Mouse (Mus musculus): ENCODE measurements around the gene Rasal2. TPM values are rescaled to one million over a fixed set of nuclear protein-coding genes. Genes with fewer than 3 reads are reported as not detected.

The Rasal2 gene
- polyA plus RNA-seq, 1 experiment from 2014 or later, result 45.5 TPM

- Histone ChIP-seq H3K27me3 (ENCODE audit: control insufficient read depth, insufficient read depth, low read length) (no peaks in the 10 kb centered on the region), H3K36me3 (replicated peaks; ENCODE audit: control insufficient read depth, insufficient read depth) (peaks cover 13% of the 10 kb centered on the region; the same call in 1 of the 2 replicates), H3K9me3 (ENCODE audit: control insufficient read depth, low read length) (no peaks in the 10 kb centered on the region), H3K4me3 (replicated peaks; ENCODE audit: low read length) (no peak overlapping the region), H3K4me2 (replicated peaks) (no peak overlapping the region), H3K27ac (no peak overlapping the region), H3K4me1 (replicated peaks; ENCODE audit: control insufficient read depth, insufficient read depth, low read length) (no peaks in the 10 kb centered on the region), H3K9ac (no peak overlapping the region)
- WGBS, result 89% methylated on average over 8 of the region's 8 CpGs
- DNase-seq (ENCODE audit: low spot score) (no peak), ATAC-seq (ENCODE audit: low FRiP score) (no peak)
Measured at GRCm38 (mm10) chr1:157169292-157169691, 243.1 kb downstream of the Rasal2 start.

GRCm38 (mm10) chr1:157168891-157169290 is 243.5 kb downstream of the Rasal2 start:
- Histone ChIP-seq H3K27ac (no peak overlapping the region), H3K36me3 (replicated peaks; ENCODE audit: control insufficient read depth, insufficient read depth) (peaks cover 12% of the 10 kb centered on the region), H3K4me1 (replicated peaks; ENCODE audit: control insufficient read depth, insufficient read depth, low read length) (no peaks in the 10 kb centered on the region), H3K9me3 (ENCODE audit: control insufficient read depth, low read length) (no peaks in the 10 kb centered on the region), H3K4me2 (replicated peaks) (no peak overlapping the region), H3K27me3 (ENCODE audit: control insufficient read depth, insufficient read depth, low read length) (no peaks in the 10 kb centered on the region), H3K4me3 (replicated peaks; ENCODE audit: low read length) (no peak overlapping the region), H3K9ac (no peak overlapping the region)
- no peak for ATAC-seq (ENCODE audit: low FRiP score)
- WGBS, result 94% methylated on average over 7 of the region's 7 CpGs
- no peak for DNase-seq (ENCODE audit: low spot score)

- H3K4me2 ChIP-seq (replicated peaks), result no peak overlapping the region
- no peaks in the 10 kb centered on the region for H3K4me1 ChIP-seq (replicated peaks; ENCODE audit: control insufficient read depth, insufficient read depth, low read length)
- no peak overlapping the region for H3K27ac ChIP-seq
- ATAC-seq (ENCODE audit: low FRiP score) (no peak), DNase-seq (ENCODE audit: low spot score) (no peak)
- H3K36me3 ChIP-seq (replicated peaks; ENCODE audit: control insufficient read depth, insufficient read depth), result peaks cover 44% of the 10 kb centered on the region
- no peak overlapping the region for H3K9ac ChIP-seq
- no peak overlapping the region for H3K4me3 ChIP-seq (replicated peaks; ENCODE audit: low read length)
- no peaks in the 10 kb centered on the region for H3K27me3 ChIP-seq (ENCODE audit: control insufficient read depth, insufficient read depth, low read length)
- no peaks in the 10 kb centered on the region for H3K9me3 ChIP-seq (ENCODE audit: control insufficient read depth, low read length)
Measured at GRCm38 (mm10) chr1:157153781-157154180, 258.6 kb downstream of the Rasal2 start.

GRCm38 (mm10) chr1:157150107-157150506 is 262.3 kb downstream of the Rasal2 start:
- Histone ChIP-seq H3K4me3 (replicated peaks; ENCODE audit: low read length) (no peak overlapping the region), H3K27ac (no peak overlapping the region), H3K9ac (no peak overlapping the region), H3K4me2 (replicated peaks) (no peak overlapping the region), H3K9me3 (ENCODE audit: control insufficient read depth, low read length) (no peaks in the 10 kb centered on the region), H3K27me3 (ENCODE audit: control insufficient read depth, insufficient read depth, low read length) (no peaks in the 10 kb centered on the region), H3K4me1 (replicated peaks; ENCODE audit: control insufficient read depth, insufficient read depth, low read length) (no peaks in the 10 kb centered on the region), H3K36me3 (replicated peaks; ENCODE audit: control insufficient read depth, insufficient read depth) (peaks cover 42% of the 10 kb centered on the region)
- WGBS, result 91% methylated on average over 1 of the region's 1 CpGs
- ATAC-seq (ENCODE audit: low FRiP score), result no peak
- no peak for DNase-seq (ENCODE audit: low spot score)

- WGBS, result 94% methylated on average over 3 of the region's 3 CpGs
- no peak for ATAC-seq (ENCODE audit: low FRiP score)
- no peaks in the 10 kb centered on the region for H3K27me3 ChIP-seq (ENCODE audit: control insufficient read depth, insufficient read depth, low read length)
- no peak overlapping the region for H3K4me2 ChIP-seq (replicated peaks)
- 0 out of 2 replicates have a peak, but pooled peaks cover 4% of the 10 kb centered on the region for H3K4me1 ChIP-seq (replicated peaks; ENCODE audit: control insufficient read depth, insufficient read depth, low read length)
- H3K36me3 ChIP-seq (replicated peaks; ENCODE audit: control insufficient read depth, insufficient read depth), result peaks cover 66% of the 10 kb centered on the region
- no peak overlapping the region for H3K27ac ChIP-seq
- H3K9ac ChIP-seq, result no peak overlapping the region
- DNase-seq (ENCODE audit: low spot score), result no peak
- H3K9me3 ChIP-seq (ENCODE audit: control insufficient read depth, low read length), result no peaks in the 10 kb centered on the region
- no peak overlapping the region for H3K4me3 ChIP-seq (replicated peaks; ENCODE audit: low read length)
Measured at GRCm38 (mm10) chr1:157144621-157145020, 267.8 kb downstream of the Rasal2 start.

GRCm38 (mm10) chr1:157143326-157143932 is 269.0 kb downstream of the Rasal2 start:
- no peaks in the 10 kb centered on the region for H3K9me3 ChIP-seq (ENCODE audit: control insufficient read depth, low read length)
- H3K27me3 ChIP-seq (ENCODE audit: control insufficient read depth, insufficient read depth, low read length), result no peaks in the 10 kb centered on the region
- H3K9ac ChIP-seq, result no peak overlapping the region
- WGBS, result 38% methylated on average over 7 of the region's 7 CpGs
- H3K4me3 ChIP-seq (replicated peaks; ENCODE audit: low read length), result no peak overlapping the region
- no peak for DNase-seq (ENCODE audit: low spot score)
- H3K36me3 ChIP-seq (replicated peaks; ENCODE audit: control insufficient read depth, insufficient read depth), result peaks cover 70% of the 10 kb centered on the region
- H3K4me1 ChIP-seq (replicated peaks; ENCODE audit: control insufficient read depth, insufficient read depth, low read length), result 0 out of 2 replicates have a peak, but pooled peaks cover 4% of the 10 kb centered on the region
- H3K4me2 ChIP-seq (replicated peaks), result no peak overlapping the region
- ATAC-seq (ENCODE audit: low FRiP score), result no peak
- no peak overlapping the region for H3K27ac ChIP-seq

GRCm38 (mm10) chr1:157141014-157141413 is 271.4 kb downstream of the Rasal2 start:
- whole genome bisulfite sequencing, result 83% methylated on average over 3 of the region's 3 CpGs
- ATAC-seq (ENCODE audit: low FRiP score), result no peak

GRCm38 (mm10) chr1:157137854-157138241 is 274.5 kb downstream of the Rasal2 start:
- H3K4me1 ChIP-seq (replicated peaks; ENCODE audit: control insufficient read depth, insufficient read depth, low read length), result 0 out of 2 replicates have a peak, but pooled peaks cover 3% of the 10 kb centered on the region
- no peak overlapping the region for H3K9ac ChIP-seq
- peaks cover 36% of the 10 kb centered on the region for H3K36me3 ChIP-seq (replicated peaks; ENCODE audit: control insufficient read depth, insufficient read depth)
- no peaks in the 10 kb centered on the region for H3K9me3 ChIP-seq (ENCODE audit: control insufficient read depth, low read length)
- 91% methylated on average over 1 of the region's 1 CpGs for WGBS
- no peak overlapping the region for H3K27ac ChIP-seq
- H3K4me2 ChIP-seq (replicated peaks), result no peak overlapping the region
- no peak overlapping the region for H3K4me3 ChIP-seq (replicated peaks; ENCODE audit: low read length)
- no peaks in the 10 kb centered on the region for H3K27me3 ChIP-seq (ENCODE audit: control insufficient read depth, insufficient read depth, low read length)
- ATAC-seq (ENCODE audit: low FRiP score) (no peak), DNase-seq (ENCODE audit: low spot score) (no peak)

More at GRCm38 (mm10) chr1:157141014-157141413, 271.4 kb downstream of the Rasal2 start:
- Histone ChIP-seq H3K4me2 (replicated peaks) (no peak overlapping the region), H3K27me3 (ENCODE audit: control insufficient read depth, insufficient read depth, low read length) (no peaks in the 10 kb centered on the region), H3K9me3 (ENCODE audit: control insufficient read depth, low read length) (no peaks in the 10 kb centered on the region), H3K36me3 (replicated peaks; ENCODE audit: control insufficient read depth, insufficient read depth) (peaks cover 58% of the 10 kb centered on the region), H3K4me1 (replicated peaks; ENCODE audit: control insufficient read depth, insufficient read depth, low read length) (0 out of 2 replicates have a peak, but pooled peaks cover 7% of the 10 kb centered on the region), H3K9ac (no peak overlapping the region), H3K27ac (no peak overlapping the region), H3K4me3 (replicated peaks; ENCODE audit: low read length) (no peak overlapping the region)
- no peak for DNase-seq (ENCODE audit: low spot score)

GRCm38 (mm10) chr1:157137132-157137853 is 275.1 kb downstream of the Rasal2 start:
- H3K4me2 ChIP-seq (replicated peaks), result no peak overlapping the region
- H3K36me3 ChIP-seq (replicated peaks; ENCODE audit: control insufficient read depth, insufficient read depth), result peaks cover 36% of the 10 kb centered on the region
- no peaks in the 10 kb centered on the region for H3K9me3 ChIP-seq (ENCODE audit: control insufficient read depth, low read length)
- 77% methylated on average over 9 of the region's 9 CpGs for WGBS
- H3K4me1 ChIP-seq (replicated peaks; ENCODE audit: control insufficient read depth, insufficient read depth, low read length), result 0 out of 2 replicates have a peak, but pooled peaks cover 3% of the 10 kb centered on the region
- H3K27ac ChIP-seq, result no peak overlapping the region
- DNase-seq (ENCODE audit: low spot score), result peak; percentile 53
- no peak overlapping the region for H3K4me3 ChIP-seq (replicated peaks; ENCODE audit: low read length)
- H3K9ac ChIP-seq, result no peak overlapping the region
- peak; percentile 68; the same call in 1 of the 2 replicates for ATAC-seq (ENCODE audit: low FRiP score)
- H3K27me3 ChIP-seq (ENCODE audit: control insufficient read depth, insufficient read depth, low read length), result no peaks in the 10 kb centered on the region
